Mouse (Mus musculus) thymus, adult 2 months (tissue): Measurements from ENCODE around the gene Ust.

Source experiments
- CTCF ChIP-seq: fragments of 200-500 bp; IDR thresholded peaks from 2 replicates; pipeline ENCODE4 v1.5.1; 2012; ENCODE audit warnings: mild to moderate bottlenecking, control low read depth, low read length, moderate library complexity, borderline replicate concordance; ENCODE audit not compliant: control insufficient read depth, poor library complexity, insufficient read depth; ENCODE audit errors: extremely low read depth
- POLR2A ChIP-seq: fragments of 200-500 bp; IDR thresholded peaks from 2 replicates; pipeline ENCODE4 v1.6.1; 2012; ENCODE audit warnings: mild to moderate bottlenecking, low read length, control low read depth, moderate library complexity; ENCODE audit not compliant: control insufficient read depth, poor library complexity, insufficient read depth; ENCODE audit errors: extremely low read depth

DNA sequence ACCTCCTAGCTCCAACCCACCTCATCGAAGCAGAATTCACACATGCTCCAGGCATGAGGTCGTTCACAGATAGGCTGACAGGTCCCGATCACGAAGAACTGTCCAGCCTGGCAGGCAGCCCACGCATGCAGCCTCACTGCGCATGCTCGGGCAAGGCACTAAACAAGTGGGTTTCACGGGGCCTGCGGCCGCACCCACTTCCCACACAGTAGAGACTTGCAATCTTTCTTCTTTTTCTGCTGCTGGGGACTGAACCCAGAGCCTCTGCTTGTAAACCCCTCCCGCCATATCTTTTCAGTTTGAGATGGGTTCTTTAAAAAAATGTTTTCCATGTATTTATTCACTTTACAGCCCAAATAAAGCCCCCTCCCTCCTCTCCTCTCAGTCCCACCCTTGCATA lies 347.1 kb downstream of the Ust start:
- TF ChIP-seq CTCF: no peak
- TF ChIP-seq POLR2A: no peak
